Mouse (Mus musculus): Measurements from ENCODE around the gene Pifo. TPM values are rescaled to one million over a fixed set of nuclear protein-coding genes. Genes with fewer than 3 reads are reported as not detected.
A peak's percentile ranks its signal among the peaks of the same experiment; 100 is the strongest.
"Not testable (repeated sequence)": the region's sequence is repeated elsewhere in the genome, so short reads cannot be mapped to it uniquely, and the experiment has no call there.

Gene Pifo
- total and polyA plus RNA-seq, 2 experiments from 2014 or later = 7.1 to 12.1 TPM

- WGBS = 13% methylated on average over 17 of the region's 17 CpGs
- H3K9ac ChIP-seq = peak overlapping the region; percentile 35; the same call in 1 of the 2 replicates
- TF ChIP-seq CTCF (IDR thresholded peaks at IDR 0.05; ENCODE audit: low read depth) = no peak
- H3K36me3 ChIP-seq (ENCODE audit: insufficient read depth) = no peaks in the 10 kb centered on the region
- no peaks in the 10 kb centered on the region for H3K9me3 ChIP-seq (ENCODE audit: low read length)
- H3K27me3 ChIP-seq (ENCODE audit: insufficient read depth, low read length) = no peaks in the 10 kb centered on the region
- peak; percentile 60 for DNase-seq
- H3K4me1 ChIP-seq (ENCODE audit: insufficient read depth) = 0 out of 2 replicates have a peak, but pooled peaks cover 8% of the 10 kb centered on the region
- H3K27ac ChIP-seq (ENCODE audit: low read depth, low read length) = no peak overlapping the region
- H3K4me3 ChIP-seq (ENCODE audit: low read depth, low read length) = peak overlapping the region; percentile 28
- ATAC-seq = peak; percentile 97
- H3K4me2 ChIP-seq (ENCODE audit: low read depth) = peak overlapping the region; percentile 55
Observed at GRCm38 (mm10) chr3:106001416-106002370, 12.8 kb downstream of the Pifo start.

- DNase-seq = no peak
- peak; percentile 49 for ATAC-seq
- no peaks in the 10 kb centered on the region for H3K36me3 ChIP-seq (ENCODE audit: insufficient read depth)
Observed at GRCm38 (mm10) chr3:106000707-106001375, 13.6 kb downstream of the Pifo start.

GRCm38 (mm10) chr3:105994730-105995129 lies 19.7 kb downstream of the Pifo start:
- WGBS = 80% methylated on average over 2 of the region's 2 CpGs
- ATAC-seq (no peak), DNase-seq (no peak)
- no peak overlapping the region for H3K9ac ChIP-seq
- no peak for TF ChIP-seq CTCF (IDR thresholded peaks at IDR 0.05; ENCODE audit: low read depth)
- H3K9me3 ChIP-seq (ENCODE audit: low read length) = no peaks in the 10 kb centered on the region
- H3K36me3 ChIP-seq (ENCODE audit: insufficient read depth) = no peaks in the 10 kb centered on the region
- no peak overlapping the region for H3K4me3 ChIP-seq (ENCODE audit: low read depth, low read length)
- no peak overlapping the region for H3K4me2 ChIP-seq (ENCODE audit: low read depth)
- no peaks in the 10 kb centered on the region for H3K27me3 ChIP-seq (ENCODE audit: insufficient read depth, low read length)
- H3K27ac ChIP-seq (ENCODE audit: low read depth, low read length) = no peak overlapping the region
- no peaks in the 10 kb centered on the region for H3K4me1 ChIP-seq (ENCODE audit: insufficient read depth)

More at GRCm38 (mm10) chr3:106000707-106001375, 13.6 kb downstream of the Pifo start:
- no peak for TF ChIP-seq CTCF (IDR thresholded peaks at IDR 0.05; ENCODE audit: low read depth)
- peak overlapping the region; percentile 28 for H3K4me3 ChIP-seq (ENCODE audit: low read depth, low read length)
- no peak overlapping the region for H3K27ac ChIP-seq (ENCODE audit: low read depth, low read length)
- H3K4me2 ChIP-seq (ENCODE audit: low read depth) = peak overlapping the region; percentile 55
- 20% methylated on average over 11 of the region's 11 CpGs for WGBS
- H3K4me1 ChIP-seq (ENCODE audit: insufficient read depth) = 0 out of 2 replicates have a peak, but pooled peaks cover 8% of the 10 kb centered on the region
- H3K9me3 ChIP-seq (ENCODE audit: low read length) = no peaks in the 10 kb centered on the region
- H3K27me3 ChIP-seq (ENCODE audit: insufficient read depth, low read length) = no peaks in the 10 kb centered on the region
- H3K9ac ChIP-seq = peak overlapping the region; percentile 35; the same call in 1 of the 2 replicates

- Histone ChIP-seq H3K9ac (no peak overlapping the region), H3K4me3 (ENCODE audit: low read depth, low read length) (no peak overlapping the region), H3K27me3 (ENCODE audit: insufficient read depth, low read length) (no peaks in the 10 kb centered on the region), H3K27ac (ENCODE audit: low read depth, low read length) (no peak overlapping the region), H3K9me3 (ENCODE audit: low read length) (no peaks in the 10 kb centered on the region), H3K36me3 (ENCODE audit: insufficient read depth) (no peaks in the 10 kb centered on the region), H3K4me1 (ENCODE audit: insufficient read depth) (no peaks in the 10 kb centered on the region), H3K4me2 (ENCODE audit: low read depth) (no peak overlapping the region)
- ATAC-seq (peak; percentile 78), DNase-seq (peak; percentile 84)
- peak; percentile 77 for TF ChIP-seq CTCF (IDR thresholded peaks at IDR 0.05; ENCODE audit: low read depth)
- WGBS = 29% methylated on average over 4 of the region's 4 CpGs
Observed at GRCm38 (mm10) chr3:105991653-105992283, 22.7 kb downstream of the Pifo start.

- not testable (repeated sequence) for H3K4me2 ChIP-seq (ENCODE audit: low read depth); DNase-seq; H3K36me3 ChIP-seq (ENCODE audit: insufficient read depth); H3K27ac ChIP-seq (ENCODE audit: low read depth, low read length); H3K27me3 ChIP-seq (ENCODE audit: insufficient read depth, low read length); ATAC-seq; H3K9ac ChIP-seq; H3K4me3 ChIP-seq (ENCODE audit: low read depth, low read length); H3K9me3 ChIP-seq (ENCODE audit: low read length); H3K4me1 ChIP-seq (ENCODE audit: insufficient read depth)
- 25% methylated on average over 5 of the region's 5 CpGs for WGBS
Observed at GRCm38 (mm10) chr3:105989611-105990010, 24.8 kb downstream of the Pifo start.

- WGBS = 94% methylated on average over 2 of the region's 2 CpGs
- Histone ChIP-seq H3K4me1 (ENCODE audit: insufficient read depth) (no peaks in the 10 kb centered on the region), H3K9ac (no peak overlapping the region), H3K4me2 (ENCODE audit: low read depth) (no peak overlapping the region), H3K36me3 (ENCODE audit: insufficient read depth) (peaks cover 11% of the 10 kb centered on the region), H3K27ac (ENCODE audit: low read depth, low read length) (no peak overlapping the region), H3K27me3 (ENCODE audit: insufficient read depth, low read length) (no peaks in the 10 kb centered on the region), H3K4me3 (ENCODE audit: low read depth, low read length) (no peak overlapping the region), H3K9me3 (ENCODE audit: low read length) (no peaks in the 10 kb centered on the region)
- ATAC-seq (no peak), DNase-seq (no peak)
- no peak for TF ChIP-seq CTCF (IDR thresholded peaks at IDR 0.05; ENCODE audit: low read depth)
Observed at GRCm38 (mm10) chr3:105974174-105974573, 40.3 kb downstream of the Pifo start.

Measured in forebrain, postnatal 0 days (tissue).